Mouse (Mus musculus) layer of hippocampus, adult 11-12 months (tissue): Measurements from ENCODE around the gene Smyd3.

ENCODE experiments used
- DNase-seq: peaks from one replicate; pipeline ENCODE4 v3.0.0; 2022; ENCODE audit warnings: low spot score

Gene Smyd3

DNA sequence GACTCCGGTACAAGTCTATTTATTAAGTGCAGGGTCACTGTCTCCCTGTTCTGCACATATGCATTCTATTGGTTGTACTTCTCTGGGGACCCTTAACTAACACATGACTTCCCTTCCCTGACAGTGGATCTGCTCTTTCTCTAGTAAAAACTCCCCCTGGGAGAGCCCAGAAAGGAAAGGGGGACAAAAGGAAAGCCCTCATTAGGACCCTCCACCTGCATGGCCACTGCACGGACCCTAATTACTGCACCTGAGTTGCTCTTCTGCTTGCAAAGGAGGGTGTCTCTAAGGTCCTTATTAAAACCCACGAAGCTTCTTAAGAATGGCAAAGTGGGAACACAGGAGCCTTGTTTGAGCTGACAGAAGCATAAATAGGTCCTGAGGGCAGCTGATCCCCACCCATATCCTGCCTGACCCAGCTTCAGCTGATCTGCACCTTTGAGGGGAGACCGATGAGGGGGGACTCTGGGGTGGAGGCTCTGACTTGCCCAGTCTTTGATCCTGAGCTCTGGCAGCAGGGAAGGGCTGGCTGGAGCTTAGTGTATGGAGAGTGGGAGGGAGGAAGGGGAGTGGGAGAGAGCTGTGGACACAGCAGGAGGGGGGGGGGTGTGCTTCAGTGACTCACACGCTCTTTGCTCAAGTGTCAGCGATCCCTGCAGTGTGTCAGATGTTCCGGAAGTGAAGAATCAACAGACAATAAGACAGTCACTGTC lies 575.4 kb downstream of the Smyd3 start:
- DNase-seq, result no peak

GRCm38 (mm10) chr1:178940353-178940752 lies 577.5 kb downstream of the Smyd3 start:
- DNase-seq, result no peak

GRCm38 (mm10) chr1:178936976-178937375 lies 580.9 kb downstream of the Smyd3 start:
- DNase-seq, result no peak

- no peak for DNase-seq
These were observed 581.4 kb downstream of the Smyd3 start for GRCm38 (mm10) chr1:178936457-178936856.

DNA sequence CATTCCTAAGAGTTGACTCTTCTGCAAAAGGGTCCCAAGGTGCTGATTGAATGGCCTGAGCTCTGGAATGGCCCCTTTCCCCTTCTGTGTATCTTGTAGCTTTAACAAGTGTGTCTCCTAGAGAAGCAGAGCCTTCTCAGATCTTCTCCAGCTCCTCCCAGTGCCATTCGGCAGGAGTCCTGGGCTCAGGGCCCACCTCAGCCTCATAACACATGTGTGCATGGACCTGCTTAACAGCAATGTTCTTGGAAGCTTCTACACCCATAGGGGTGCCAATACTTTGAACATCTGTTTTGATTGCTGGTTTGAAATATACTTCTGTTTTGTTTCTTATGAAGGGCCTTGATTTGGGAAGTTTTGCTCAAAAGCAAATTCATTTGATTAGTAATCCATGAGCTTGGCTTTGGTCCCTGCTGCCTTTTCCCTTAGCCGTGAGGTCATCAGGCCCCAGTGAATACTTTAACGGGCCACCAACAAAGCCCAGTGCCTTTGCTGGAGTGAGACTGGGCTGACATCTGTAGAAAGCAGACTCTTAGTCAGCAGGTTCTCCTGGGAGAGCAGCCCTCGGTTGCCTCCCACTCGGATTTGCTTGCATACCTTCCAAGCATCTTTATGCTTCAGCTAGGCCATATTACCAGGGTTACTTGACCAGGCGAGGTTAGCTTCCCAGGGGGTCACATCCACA lies 583.7 kb downstream of the Smyd3 start:
- DNase-seq, result no peak

GRCm38 (mm10) chr1:178929531-178929930 lies 588.3 kb downstream of the Smyd3 start:
- DNase-seq, result no peak

DNA sequence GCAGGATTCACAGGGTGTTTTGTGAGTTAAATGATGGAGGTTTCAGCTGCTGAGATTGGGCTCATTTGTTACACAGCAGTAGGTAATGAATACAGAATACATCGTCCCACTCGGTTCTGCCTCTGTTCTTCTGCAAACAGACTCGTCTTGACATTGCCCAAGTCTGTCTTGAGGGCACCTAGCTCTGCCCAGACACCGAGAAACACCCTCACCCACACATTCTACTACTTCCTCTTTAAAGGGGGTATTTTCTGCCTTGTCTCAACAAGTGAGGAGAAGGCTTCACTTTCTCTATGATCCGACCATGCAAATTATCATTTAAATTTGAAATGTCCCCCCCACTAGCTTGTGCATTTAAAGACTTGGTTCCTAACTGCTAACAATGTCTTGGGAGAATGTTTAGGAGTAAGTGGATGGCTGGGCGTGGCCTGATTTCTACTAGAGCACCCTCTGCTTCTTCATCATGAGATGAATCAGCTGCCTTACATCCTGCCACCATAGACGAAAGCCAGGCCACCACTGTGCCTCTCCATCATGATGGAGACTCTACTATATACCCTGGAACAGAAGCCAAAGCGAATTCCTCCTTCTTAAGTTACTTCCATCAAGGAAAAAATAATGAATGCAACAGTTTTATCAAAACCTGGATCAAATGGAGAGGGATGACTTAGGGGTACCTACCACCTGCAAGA lies 593.2 kb downstream of the Smyd3 start:
- no peak for DNase-seq

- no peak for DNase-seq
These were observed 600.5 kb downstream of the Smyd3 start for GRCm38 (mm10) chr1:178917194-178917902.

GRCm38 (mm10) chr1:178915056-178915455 lies 602.8 kb downstream of the Smyd3 start:
- no peak for DNase-seq

DNA sequence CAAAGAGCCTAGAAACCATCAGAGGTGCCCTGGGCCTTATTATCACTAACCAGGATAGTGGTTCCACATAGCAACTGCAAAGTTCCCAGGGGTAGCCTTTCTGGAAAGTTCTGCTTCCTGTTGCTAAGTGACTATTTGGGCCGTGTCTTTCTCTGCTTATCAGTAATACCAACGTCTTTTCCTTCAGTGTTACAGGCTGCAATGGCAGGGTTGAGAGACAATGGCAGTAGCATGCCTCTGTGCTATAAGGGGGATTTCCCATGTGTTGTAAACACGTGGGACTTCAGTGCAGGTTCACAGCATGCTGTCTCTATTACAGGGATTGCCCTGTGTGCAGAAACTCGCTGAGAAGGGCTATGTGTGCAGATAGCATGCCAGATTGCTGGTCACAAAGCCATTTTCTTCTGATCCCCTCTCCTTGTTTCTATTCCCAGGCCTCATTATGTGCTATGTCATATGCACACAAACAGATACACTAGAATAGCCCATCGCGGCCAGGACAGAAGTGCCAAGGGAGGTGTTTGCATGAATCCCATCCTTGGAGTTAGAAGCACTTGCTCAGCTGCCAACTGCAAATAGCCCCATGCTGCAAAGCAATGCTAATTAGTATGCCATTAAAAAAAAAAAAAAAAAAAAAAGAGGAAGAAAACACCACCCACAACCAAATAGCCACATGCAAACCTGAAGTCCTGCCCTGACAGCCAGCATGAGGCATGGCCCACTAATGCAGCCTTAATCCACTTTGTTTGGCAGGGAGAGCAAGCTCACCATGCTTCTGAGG lies 604.7 kb downstream of the Smyd3 start:
- no peak for DNase-seq

DNA sequence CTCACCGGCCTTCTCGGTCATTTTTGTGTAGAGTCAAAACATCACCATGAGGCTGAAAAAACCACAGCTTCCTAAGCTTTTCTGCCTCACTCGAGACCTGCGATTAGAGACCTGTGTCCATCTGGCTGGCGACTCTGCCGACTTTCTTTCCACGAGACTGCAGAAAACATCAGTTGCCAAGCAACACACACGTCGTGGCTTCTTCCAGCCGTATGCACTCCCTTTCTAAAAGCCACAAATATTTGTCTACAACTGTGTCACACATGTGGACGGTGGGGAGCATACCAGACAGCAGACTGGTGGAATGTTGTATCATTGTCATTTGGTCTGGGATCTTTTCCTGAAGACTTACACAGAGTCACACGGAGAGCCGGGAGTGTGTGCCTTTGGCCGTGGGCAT lies 606.9 kb downstream of the Smyd3 start:
- no peak for DNase-seq
